Mouse (Mus musculus) thymus, adult 2 months (tissue): ENCODE results near the gene Dnah14.

Source experiments
- CTCF ChIP-seq: fragments of 200-500 bp; IDR thresholded peaks from 2 replicates; pipeline ENCODE4 v1.5.1; 2012; ENCODE audit warnings: mild to moderate bottlenecking, control low read depth, low read length, moderate library complexity, borderline replicate concordance; ENCODE audit not compliant: control insufficient read depth, poor library complexity, insufficient read depth; ENCODE audit errors: extremely low read depth
- POLR2A ChIP-seq: fragments of 200-500 bp; IDR thresholded peaks from 2 replicates; pipeline ENCODE4 v1.6.1; 2012; ENCODE audit warnings: mild to moderate bottlenecking, low read length, control low read depth, moderate library complexity; ENCODE audit not compliant: control insufficient read depth, poor library complexity, insufficient read depth; ENCODE audit errors: extremely low read depth

DNA sequence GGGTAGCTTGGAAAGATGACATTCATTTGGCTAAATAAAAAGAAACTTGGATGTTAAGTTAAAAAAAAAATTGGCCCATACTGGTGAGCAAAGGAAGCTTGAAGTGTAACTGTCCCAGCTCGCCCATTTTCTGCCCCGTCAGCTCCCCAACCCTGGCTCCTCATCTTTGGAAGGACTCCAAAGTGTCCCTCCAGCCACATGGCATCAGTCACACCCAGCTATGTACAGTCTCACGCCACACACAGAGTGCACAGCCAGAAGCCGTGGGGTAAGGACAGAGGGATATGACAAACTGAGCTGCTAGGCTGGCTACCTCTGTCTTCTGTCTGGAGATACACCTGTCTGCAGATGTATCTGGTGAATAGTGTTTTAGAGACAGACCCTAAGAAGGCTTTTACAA lies 224.3 kb downstream of the Dnah14 start:
- TF ChIP-seq CTCF = no peak
- no peak for TF ChIP-seq POLR2A
